Mouse (Mus musculus) small intestine, adult 2 months (tissue): ENCODE results near the gene Agbl4.

ENCODE experiments used
- CTCF ChIP-seq: fragments of 200-500 bp; IDR thresholded peaks from 2 replicates; pipeline ENCODE4 v1.5.1; 2012; ENCODE audit warnings: low read depth, mild to moderate bottlenecking, control low read depth, inconsistent platforms, low read length, moderate library complexity, mixed read lengths; ENCODE audit not compliant: insufficient replicate concordance, insufficient read length; ENCODE audit errors: extremely low read depth
- POLR2A ChIP-seq: fragments of 200-500 bp; IDR thresholded peaks from 2 replicates; pipeline ENCODE4 v1.6.1; 2012; ENCODE audit warnings: low read depth, mild to moderate bottlenecking, control low read depth, inconsistent platforms, low read length, moderate library complexity

GRCm38 (mm10) chr4:111136217-111137147, 739.0 kb downstream of the Agbl4 start:
- TF ChIP-seq CTCF (no peak), POLR2A (no peak)
